ENCODE assay signal across 22 mouse cellular contexts in genomic region chrX:162652445-162652844, GRCm38 (mm10). TPM values are rescaled to one million over a fixed set of nuclear protein-coding genes. Genes with fewer than 3 reads are reported as not detected.
DNase-seq lines count a peak whose midpoint lies in the region; ATAC-seq and TF ChIP-seq lines count a peak whose summit lies in the region.
"Had no signal": no experiment of that assay in that cellular context is flagged by ENCODE, and none has a peak within 500 bp of the region (broad histone marks: within the 10 kb centered on the region; RNA-seq: fewer than 3 reads in every experiment).

No protein-coding gene starts in this region.

- ATAC-seq in megakaryocyte progenitor cell, adult 5-6 weeks (replicated peaks; ENCODE audit: poor library complexity), result peak; percentile 64
- ATAC-seq: activated CD4-positive, CD25-positive, alpha-beta regulatory T cell, adult 4 months; forebrain, embryonic 14.5 days; forebrain, embryonic 16.5 days; Patski had no signal

- peak overlapping the region; percentile 73 for H3K27ac ChIP-seq in bone marrow macrophage, adult 2 months (ENCODE audit: insufficient read depth, low read depth, low read length)
- H3K27ac ChIP-seq in macrophage, result 0 out of 2 replicates have a peak overlapping the region, but pooled peaks have one; percentile 29
- H3K27ac ChIP-seq: embryonic facial prominence, embryonic 13.5 days; embryonic facial prominence, embryonic 15.5 days; forebrain, embryonic 10.5 days; forebrain, embryonic 12.5 days had no signal

- no peaks in the 10 kb centered on the region for H3K36me3 ChIP-seq in macrophage (ENCODE audit: inconsistent target)
- H3K36me3 ChIP-seq: embryonic facial prominence, embryonic 13.5 days; embryonic facial prominence, embryonic 15.5 days; forebrain, embryonic 10.5 days; forebrain, embryonic 12.5 days had no signal

- H3K79me2 ChIP-seq in macrophage (ENCODE audit: inconsistent target), result no peaks in the 10 kb centered on the region

- no peak for TF ChIP-seq CTCF in bone marrow macrophage, adult 2 months (IDR thresholded peaks at IDR 0.05; ENCODE audit: low read depth, low read length)

- no peak overlapping the region for H3K4me3 ChIP-seq in bone marrow macrophage, adult 2 months (ENCODE audit: insufficient read depth, low read length)
- no peak overlapping the region for H3K4me3 ChIP-seq in macrophage (ENCODE audit: inconsistent target)
- H3K4me3 ChIP-seq: embryonic facial prominence, embryonic 13.5 days; embryonic facial prominence, embryonic 15.5 days; erythroblast, embryonic 14.5 days; forebrain, embryonic 10.5 days; forebrain, embryonic 12.5 days had no signal

- no peak for DNase-seq in cerebellum, adult 8-10 months
- no peak for DNase-seq in adrenal gland, postnatal 25 days
- DNase-seq in cerebellum, postnatal 25 days, result no peak
- DNase-seq: adrenal gland, adult 8-10 months; adrenal gland, postnatal 14 days; cerebellum, adult 11-12 months; cerebellum, adult 2 months; cerebellum, adult 9-11 months; cerebellum, postnatal 14 days; embryo, embryonic 11 days had no signal

- no peak for TF ChIP-seq POLR2A in bone marrow macrophage, adult 2 months (IDR thresholded peaks at IDR 0.05; ENCODE audit: borderline replicate concordance, low read depth, low read length)

- H3K4me1 ChIP-seq in bone marrow macrophage, adult 2 months (ENCODE audit: control insufficient read depth, insufficient read depth, low read length), result peaks cover 26% of the 10 kb centered on the region
- H3K4me1 ChIP-seq: embryonic facial prominence, embryonic 13.5 days; embryonic facial prominence, embryonic 15.5 days; forebrain, embryonic 10.5 days; forebrain, embryonic 12.5 days had no signal

- 61% methylated on average over 2 of the region's 3 CpGs for WGBS in macrophage (ENCODE audit: missing documents)

RNA-seq across cellular contexts. Expression of gene Reps2, which starts 9.0 kb away (rescaled TPM):
- 27.3 and 38.8 TPM in 2 replicates for polyA plus RNA-seq in bone marrow macrophage, adult 2 months (2012; ENCODE audit: insufficient read depth, insufficient read length, missing spikeins)
- 100 to 1,000 TPM in 2 of 26 experiments, 10 to 100 TPM in 21, 1 to 10 TPM in 3; 4.6 to 115 (median 21.8) TPM for total RNA-seq in macrophage (2018; cell fraction: chromatin; rRNA removed)
- total RNA-seq in macrophage (2018; cell fraction: cytosol; rRNA removed), result 10 to 100 TPM in 13 of 26 experiments, 1 to 10 TPM in 13; 4.9 to 56.0 (median 22.7) TPM
- 10 to 100 TPM in 20 of 26 experiments, 1 to 10 TPM in 6; 4.3 to 84.7 (median 15.8) TPM for total RNA-seq in macrophage (2018; cell fraction: nucleus; rRNA removed)
- 14.1 to 27.1 TPM (median 23.9 TPM) in 3 replicates for polyA plus RNA-seq in macrophage (2018)
- total RNA-seq in megakaryocyte progenitor cell, adult 5-6 weeks (2015), result 2.0 and 2.5 TPM in 2 replicates
- total RNA-seq in megakaryocyte progenitor cell, adult 5-6 weeks (2017), result 0.71 and 1.3 TPM in 2 replicates
- total RNA-seq in adrenal gland, postnatal 25 days (2021), result 4.8 and 6.1 TPM in 2 replicates
- polyA plus RNA-seq: activated CD4-positive, CD25-positive, alpha-beta regulatory T cell, adult 4 months had no signal
